Mouse (Mus musculus) thymus, adult 18-20 months (tissue): ENCODE data around the gene Tmprss3.
A peak's percentile ranks its signal among the peaks of the same experiment; 100 is the strongest.

Experiments
- DNase-seq, 2 experiments: peaks; one replicate each; pipeline ENCODE4 v3.0.0; 2022; ENCODE audit warnings: mixed read lengths in 2 of 2

Tmprss3 gene

DNA sequence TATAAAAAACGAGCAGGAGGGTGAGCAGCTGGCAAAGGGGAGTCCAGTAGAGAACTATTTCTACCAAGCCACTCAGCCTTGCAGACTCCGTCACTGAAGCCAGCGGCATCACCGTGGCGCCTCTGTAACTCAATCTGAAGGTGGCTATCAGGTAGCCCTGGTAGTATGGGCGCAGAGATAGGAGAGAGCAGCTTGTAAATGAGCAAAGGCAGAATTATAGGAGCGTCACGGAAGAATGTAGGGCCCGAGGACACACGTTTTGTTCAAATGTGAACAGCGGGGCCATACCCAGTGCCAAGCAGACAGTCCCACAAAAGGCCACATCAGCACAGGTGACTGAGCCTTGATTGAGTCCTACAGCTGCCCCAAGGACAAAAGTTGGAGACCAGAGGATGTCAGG lies at the start of gene Tmprss3:
Gene Tmprss3, minus strand, starts transcription at position 101 of the 400 bp plus-strand sequence.
- DNase-seq, result no peak

DNA sequence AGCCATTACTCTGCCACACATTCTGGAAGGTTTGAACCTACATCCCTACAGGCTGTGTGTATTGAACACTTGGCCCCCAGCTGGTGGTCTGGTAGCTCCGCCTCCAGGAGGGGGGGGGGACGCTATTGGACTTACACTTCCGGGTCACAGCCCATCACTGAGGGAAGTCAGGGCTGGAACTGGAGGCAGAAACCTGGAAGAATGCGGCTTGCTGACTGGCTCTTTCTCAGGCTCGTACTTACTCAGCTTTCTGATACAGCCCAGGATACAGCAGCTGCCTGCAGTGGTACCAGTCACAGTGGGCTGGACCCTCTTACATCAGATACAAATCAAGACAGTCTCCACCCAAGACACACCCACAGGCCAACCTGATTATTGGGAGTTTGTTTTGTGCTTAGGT lies 48.4 kb upstream of the Tmprss3 start:
- no peak for DNase-seq

DNA sequence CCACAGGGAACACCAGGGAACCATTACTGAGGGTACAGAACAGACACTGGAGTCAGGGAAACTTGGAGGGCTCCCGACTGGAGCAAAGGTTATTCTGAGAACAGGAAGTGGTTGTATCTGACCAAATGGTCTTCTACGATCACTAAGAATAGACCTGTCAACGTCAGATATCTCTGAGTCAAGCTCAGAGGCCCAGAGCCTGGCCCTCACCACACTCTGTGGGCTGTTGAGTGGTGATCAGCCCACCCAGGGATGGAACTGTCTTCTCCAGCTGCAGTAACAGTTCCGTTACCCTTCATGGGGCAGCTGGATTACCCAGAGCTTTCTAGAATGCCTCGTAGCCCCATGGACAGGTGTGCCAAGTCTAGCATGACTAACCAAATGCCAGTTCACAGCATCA lies 46.5 kb upstream of the Tmprss3 start:
- DNase-seq, result no peak

DNA sequence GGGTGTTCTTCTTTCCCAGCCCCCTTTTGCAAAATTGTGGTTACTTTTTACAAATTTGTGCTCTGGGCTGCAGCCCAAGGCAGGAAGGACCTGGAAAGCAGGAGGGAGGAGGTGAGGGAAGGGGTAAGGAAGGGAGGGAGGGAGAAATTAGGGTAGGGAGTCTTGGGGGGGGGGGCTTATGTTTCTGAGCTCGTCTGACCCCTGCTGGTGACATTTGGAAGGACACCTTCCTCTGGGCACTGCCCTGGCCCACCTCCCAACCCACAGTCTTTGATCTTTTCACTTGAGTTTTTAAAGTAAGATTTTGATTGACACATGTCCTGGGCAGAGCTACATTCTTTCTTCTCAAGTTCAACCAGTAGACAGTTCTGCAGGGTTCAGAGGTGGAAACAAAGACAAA lies 44.0 kb upstream of the Tmprss3 start:
- no peak for DNase-seq

DNA sequence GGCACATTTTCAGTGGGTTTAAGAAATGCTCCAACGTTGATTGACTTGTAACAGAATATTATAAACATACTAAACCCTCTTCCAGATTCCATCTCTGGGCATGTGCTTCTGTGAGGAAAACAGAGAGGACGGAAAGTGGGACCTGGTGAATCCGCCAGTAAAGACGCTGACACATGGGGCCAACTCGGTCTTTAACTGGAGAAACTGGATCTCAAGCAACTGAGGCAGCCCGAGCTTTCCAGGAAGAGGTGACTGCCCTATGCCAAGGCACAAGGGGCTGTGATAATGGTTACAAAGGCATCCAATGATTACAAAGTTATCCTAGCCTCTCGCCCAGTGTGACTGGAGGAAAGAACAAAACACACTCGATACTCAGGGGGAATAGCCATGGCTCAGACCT lies 42.4 kb upstream of the Tmprss3 start:
- no peak for DNase-seq

DNA sequence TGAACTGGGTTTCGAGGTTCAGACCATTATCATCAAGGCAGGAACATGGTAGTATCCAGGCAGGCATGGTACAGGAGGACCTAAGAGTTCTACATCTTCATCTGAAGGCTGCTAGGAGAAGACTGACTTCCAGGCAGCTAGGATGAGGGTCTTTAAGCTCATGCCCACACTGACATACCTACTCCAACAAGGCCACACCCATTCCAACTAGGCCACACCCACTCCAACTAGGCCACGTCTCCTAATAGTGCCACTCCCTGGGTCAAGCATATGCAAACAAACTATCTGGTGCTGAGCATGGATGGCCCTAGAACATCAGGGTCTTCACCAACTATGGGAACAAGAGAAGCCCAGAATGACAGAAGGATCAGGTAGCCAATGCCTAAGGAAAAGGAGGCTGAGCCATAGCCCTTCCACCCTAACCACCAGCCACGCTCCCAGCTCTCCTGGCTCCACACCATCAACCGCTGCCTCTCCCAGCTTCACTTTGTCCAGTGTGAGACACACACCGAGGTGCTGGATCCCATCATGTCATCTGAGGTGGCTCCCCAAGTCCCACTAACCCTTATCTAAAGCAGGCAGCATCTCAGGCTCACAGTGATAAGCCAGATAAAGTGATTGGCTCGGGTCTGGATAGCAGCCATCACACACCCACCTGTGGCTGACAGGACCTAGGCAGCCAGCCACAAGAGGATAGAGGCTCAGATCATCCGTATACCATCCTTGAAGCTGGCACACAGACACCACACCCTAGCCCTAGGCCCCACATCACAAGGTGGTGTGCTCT lies 39.6 kb upstream of the Tmprss3 start:
- DNase-seq, result no peak

DNA sequence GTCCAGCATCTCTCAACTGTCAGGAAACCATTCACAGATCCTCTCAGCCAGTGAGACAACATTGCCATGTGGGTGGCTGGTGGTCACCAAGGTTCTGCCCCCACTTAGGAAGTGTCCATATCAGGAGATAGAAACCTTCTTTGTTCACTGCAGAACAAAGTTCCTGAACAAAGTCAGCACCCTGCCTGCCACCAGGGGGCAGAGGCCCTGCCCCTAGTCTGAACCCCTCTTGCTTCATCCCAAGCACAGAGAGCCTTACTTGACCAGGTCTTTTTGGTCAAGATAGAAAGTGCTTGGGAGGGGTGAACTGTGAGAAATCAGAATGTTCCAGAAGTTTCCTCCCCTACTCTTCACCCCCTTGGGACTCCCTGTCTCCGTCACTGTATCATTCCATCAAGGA lies 37.1 kb upstream of the Tmprss3 start:
- DNase-seq, result no peak

DNA sequence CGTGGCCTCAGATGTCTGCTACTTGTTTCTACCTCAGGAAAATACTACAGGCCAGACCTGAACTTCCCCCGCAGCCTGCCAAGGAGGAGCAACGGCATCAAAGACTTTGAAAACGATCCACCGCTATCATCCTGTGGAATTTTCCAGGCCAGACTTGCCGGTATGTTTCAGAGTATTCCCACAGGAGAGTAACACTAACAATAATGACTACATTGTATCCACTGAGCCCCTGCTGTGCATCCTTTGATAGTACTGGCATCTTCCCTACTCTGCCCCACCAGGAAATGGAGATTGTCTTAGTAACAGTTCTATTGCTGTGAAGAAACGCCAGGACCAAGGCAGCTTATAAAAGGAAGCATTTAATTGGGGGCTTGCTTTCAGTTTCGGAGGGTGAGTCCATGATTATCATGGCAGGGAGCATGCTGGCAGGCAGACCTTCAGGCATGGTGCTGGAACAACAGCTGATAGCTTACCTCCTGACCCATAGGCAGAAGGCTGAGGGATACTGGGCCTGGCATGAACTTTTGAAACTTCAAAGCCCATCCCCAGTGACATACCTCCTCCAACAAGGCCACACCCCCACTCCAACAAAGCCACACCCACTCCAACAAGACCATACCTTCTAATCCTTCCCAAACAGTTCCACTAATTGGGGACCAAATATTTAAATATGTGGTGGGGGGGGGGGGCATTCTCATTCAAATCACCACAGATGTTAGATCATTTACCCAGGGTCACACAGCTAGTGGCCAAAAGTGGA lies 33.7 kb upstream of the Tmprss3 start:
- DNase-seq, result no peak

DNA sequence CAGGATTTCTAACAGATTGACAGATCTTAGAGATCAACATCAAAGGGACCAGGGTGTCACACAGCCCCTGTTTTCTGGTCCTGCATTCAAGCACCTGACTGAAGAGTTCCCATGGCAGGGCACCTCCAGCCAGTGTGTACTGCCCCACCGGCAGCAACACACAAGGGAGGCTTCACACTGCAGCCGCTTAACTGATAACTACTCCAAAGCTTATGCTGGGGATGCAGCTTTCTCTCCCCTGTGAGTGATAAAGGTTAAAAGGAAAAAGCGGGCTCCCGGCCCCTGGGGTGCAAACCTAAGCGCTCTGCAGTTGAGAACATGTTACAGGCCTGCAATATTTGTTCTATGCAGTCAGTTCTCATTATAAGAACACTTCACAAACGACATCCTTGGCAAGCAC lies 33.0 kb upstream of the Tmprss3 start:
- no peak for DNase-seq

DNA sequence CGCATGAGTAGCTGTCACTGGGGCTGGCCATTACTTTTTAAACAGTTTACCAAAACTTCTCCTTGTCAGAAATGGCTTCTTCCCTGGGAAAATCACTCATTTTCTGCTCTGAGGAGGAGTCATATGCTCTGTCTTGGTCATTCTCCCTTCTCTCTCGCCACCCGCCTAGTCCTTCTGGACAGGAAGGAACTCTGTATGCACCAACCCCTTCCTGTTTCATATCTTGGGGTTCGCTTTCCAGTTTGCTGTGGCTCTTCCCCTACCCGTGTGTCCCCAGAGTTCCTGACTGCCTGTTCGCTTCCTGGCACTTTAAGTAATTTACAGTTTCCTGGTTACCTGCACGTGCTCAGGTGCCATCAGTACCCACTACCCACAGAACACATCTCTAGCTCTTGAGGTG lies 28.2 kb upstream of the Tmprss3 start:
- DNase-seq, result no peak

DNA sequence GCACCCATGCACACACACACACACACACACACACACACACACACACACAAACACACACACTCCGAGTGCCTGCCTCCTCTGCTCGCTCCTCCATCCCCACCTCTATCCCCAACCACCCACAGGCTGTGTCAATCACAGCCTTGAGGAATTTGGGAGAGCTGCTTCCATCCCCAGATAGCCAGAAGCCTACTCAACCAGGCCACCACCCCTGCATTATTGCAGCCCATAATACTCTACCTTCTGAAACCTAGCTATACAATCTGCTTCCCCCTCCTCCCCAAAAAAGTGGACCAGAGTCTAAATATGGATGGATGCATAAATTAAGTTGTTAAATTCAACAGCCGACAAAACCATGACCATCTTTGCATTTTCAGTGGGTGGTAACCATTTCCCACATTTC lies 27.6 kb upstream of the Tmprss3 start:
- DNase-seq, result no peak

DNA sequence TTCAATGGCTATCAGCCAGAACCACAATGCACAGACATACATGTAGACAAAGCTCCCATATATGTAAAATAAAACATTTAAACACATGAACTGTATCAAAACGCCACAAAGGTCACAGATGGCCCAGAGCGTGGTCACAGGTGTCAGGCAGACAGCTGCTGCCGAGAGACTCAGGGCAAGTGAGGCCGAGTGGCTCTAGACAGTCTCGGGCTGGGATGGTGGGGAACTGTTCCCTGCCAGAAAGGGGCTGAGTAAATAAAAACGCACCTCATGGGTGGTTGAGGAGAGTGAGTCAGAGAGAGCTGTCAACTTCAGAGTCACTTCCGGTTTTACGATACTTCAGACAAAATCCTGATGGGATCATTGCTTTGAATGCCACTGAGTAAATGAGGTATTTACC lies 25.8 kb upstream of the Tmprss3 start:
- DNase-seq, result peak in 1 of 2 experiments; percentile 41

DNA sequence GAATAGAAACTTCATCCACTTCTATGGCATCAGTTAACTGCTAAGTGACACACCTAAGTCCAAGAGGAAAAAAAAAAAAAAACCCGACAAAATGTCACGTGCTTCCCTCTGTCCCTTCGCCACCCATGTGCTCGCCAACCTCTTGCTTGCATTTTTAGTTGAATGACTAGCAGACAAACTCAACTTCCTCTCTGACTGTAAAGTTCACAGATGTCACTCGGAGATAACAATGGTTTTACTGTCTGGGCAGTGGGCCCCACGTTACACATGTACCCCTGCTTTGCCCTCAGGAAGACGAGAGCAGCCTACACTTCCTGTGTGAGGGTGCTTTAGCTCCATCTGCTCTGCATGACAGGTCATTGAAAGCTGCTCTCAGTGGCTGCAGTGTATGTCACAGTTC lies 25.1 kb upstream of the Tmprss3 start:
- peak; percentile 45 to 71 for DNase-seq

DNA sequence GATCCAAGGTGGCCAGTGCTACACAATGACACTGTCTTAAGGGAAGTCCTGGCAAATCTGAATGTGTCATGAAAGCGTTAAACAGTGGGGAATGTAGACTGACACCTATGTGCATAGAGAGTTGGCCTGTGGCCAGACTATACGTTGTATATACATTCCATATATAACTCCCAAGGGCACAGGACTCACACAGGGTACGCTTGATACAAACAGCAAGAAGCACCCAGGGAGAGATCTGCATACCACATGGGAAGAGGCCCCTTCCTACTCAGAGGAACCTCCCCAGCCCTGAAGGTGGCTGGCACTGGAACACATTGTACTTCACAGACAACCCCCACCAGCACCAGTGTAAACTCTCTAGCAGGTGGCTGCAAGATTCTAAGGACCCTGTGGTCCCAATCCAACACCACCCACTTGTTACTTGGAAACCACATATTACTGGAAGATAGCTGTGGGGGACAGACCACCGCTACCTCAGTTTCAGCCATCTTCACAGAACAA lies 24.1 kb upstream of the Tmprss3 start:
- peak in 1 of 2 experiments; percentile 49 for DNase-seq

DNA sequence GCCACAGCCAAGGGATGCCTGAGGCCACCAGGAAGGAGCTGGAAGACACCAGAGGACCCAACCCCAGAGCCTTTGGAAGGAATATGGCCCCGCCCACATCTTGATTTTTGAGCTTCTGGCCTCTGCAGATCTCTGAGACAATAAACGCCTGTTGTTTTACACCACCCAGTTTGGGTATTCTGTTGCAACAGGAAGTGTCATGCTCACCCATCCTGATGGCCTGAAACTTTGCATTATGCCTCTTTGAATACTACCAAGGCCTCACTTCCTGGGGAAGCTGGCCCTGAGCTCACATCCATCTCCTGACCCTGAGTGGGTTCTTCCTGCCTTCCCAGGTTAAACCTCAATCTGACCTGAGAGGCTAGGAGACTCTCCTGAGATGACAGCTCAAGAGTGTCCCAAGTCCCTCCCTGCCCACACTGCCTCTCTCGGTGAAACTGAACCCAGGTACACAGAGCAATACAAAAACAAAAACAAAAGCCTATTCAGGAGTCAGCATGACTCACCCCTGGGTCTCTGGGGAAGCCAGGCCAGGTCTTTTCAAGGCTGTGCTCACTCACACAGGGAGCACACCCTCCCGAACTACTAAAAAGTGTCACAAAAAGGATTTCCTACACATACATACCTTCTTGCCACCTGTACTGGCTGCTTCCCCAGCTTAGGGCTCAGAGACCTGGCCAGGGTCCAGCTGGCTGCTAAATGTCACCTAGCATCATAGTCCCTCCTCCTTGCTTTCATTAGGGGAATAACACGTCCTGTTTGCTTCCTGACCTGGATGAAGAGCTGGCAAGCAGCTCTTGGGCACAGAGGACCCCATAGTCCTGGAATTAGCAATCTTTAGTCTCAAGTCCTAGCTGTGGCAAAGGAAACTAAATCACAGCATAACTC lies 17.5 kb upstream of the Tmprss3 start:
- no peak for DNase-seq

DNA sequence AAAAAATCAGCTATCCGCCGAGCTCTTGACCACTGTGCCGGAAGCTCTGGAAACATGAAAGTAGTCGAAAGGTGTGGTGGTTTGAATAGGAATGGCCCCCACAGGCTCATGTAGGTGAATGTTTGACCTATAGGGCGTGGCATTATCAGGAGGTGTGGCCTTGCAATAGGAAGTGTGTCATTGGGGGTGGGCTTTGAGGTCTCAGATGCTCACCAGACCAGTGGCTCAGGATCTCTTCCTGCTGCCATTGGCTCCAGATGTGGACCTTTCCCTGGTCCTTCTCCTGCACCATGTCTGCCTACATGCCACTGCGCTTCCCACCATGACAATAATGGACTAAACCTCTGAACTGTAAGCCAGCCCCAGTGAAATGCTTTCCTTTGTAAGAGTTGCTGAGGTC lies 13.1 kb upstream of the Tmprss3 start:
- no peak for DNase-seq

DNA sequence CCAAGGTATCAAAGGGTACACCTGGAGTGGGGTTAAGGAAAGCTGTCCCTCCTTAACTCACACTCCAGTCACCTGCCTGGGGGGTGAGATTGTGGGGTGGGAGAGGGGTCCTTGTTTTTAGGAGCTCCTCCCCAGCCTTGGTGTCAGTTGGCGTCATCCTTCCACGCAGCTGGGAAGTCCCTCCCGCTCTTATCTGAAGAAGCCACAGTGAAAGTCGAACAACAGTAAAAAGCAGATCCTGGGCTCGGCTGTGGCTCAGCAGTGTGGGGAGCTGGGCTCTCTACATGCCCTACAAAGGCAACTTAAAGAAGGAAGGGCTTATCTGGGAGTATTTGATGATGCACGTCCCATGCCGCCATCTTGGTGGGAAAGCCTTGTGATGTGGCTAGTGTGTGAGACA lies 11.5 kb upstream of the Tmprss3 start:
- DNase-seq, result no peak

DNA sequence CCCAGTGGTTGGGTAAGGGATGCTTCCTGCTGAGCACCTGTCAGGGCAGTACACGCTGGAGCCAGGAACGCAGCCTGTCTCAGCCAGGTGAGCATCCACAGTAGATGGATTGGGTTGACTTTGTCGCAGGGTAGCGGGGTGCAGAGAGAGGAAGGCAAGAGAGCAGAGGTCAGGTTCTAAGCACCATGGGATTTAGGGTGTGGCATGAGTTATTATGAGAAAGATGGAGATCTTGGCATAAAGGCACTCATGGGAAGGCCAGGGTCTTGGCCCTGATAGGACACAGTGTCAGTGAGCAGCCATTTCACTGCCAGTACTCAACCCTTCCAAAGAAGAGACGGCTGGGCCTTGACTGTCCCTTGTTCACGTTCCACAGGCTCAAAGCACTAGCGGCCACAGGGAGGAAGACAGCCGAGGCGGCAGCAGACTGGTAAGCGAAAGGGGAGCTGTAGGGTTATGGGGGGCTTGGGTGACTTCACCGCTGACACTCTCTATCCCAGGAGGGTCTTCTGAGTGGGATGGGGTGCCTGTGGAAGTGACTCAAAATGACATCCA lies 10.7 kb upstream of the Tmprss3 start:
- peak in 1 of 2 experiments; percentile 37 for DNase-seq

DNA sequence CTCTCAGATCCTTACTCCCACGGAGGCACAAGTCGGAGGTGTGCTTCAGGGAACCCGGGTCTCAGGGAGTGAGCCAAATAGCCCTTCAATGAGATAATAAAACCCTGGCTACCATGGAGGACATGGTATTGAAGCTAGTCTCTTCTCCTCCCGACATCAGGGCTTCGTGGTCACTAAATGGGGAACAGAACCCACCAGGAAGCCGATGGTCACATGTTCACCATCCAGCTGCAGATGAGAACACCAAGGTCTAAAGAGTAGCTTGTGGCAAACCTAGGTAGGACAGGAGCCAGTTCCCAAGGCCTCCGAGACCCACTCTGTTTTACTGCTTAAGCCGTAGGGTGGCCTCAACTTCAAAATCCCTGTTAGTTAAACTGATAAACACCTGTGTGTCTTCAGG lies 9.9 kb upstream of the Tmprss3 start:
- no peak for DNase-seq

DNA sequence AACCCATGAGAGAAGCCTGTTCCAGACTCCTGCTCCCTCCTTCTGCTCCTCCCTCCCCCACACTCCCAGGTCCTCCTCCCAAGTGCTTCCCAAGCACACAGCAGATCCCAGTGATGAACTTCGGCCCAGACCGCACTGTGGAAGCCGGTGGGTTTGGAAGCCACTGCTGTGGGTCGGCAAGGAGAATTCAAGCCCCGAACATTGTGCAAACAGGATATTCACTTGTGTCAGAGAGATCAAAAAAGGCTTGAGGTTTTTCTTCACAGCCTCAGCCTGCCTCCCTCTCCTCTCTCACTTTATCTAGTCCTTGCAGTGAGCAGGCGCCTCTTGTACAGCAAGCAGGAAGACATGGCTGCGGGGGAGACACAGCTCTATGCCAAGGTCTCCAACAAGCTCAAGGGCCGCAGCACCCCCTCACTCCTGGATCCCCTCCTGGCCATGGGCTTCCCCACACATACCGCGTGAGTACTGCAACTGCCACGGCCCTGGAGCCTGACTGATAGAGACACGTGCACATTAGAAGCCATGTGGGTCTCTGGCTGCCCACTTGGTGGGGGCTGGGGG lies 9.1 kb upstream of the Tmprss3 start, which contains the start of gene Ubash3a:
Gene Ubash3a, plus strand, starts transcription at position 103 of the 564 bp plus-strand sequence.
- peak; percentile 57 to 80 for DNase-seq

DNA sequence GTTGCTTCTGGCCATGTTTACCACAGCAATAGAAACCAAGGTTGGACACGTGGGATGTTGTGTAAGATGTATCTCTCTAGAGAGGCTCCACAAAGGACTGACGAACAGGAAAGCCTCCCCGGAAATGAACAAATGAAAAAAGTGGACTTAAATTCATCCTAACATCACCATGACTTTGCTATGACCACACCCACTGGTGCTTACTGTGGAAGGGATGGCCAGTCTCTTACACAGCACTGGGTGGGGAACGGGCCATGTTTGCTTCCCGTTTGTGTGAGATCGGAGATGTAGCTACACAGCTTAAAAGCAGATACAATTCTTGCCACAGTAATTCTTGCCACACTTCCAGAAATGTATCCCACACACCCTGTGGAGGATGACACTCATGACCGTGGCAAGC lies 2.5 kb downstream of the Tmprss3 start:
- no peak for DNase-seq

DNA sequence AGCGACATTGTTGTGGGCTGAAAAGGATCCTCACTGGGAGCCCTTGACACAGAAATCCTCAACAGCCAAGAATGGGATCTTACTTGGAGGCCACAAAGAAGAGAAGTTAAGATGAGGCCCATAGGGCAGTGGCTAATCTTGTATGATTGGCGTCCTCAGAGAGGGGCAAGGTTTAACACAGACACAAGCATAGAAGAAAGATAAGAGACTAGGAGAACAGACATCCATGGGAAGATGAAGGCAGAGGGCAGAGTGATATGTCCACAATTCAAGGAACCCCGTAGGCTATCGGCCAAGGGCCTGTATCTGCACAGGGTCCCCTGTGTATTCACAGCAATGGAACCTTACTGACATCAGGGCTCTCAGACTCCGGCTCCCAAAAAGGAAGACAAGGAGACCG lies 3.6 kb downstream of the Tmprss3 start:
- DNase-seq, result no peak
